Mouse (Mus musculus): Measurements from ENCODE around the gene Hoxa9. TPM values are rescaled to one million over a fixed set of nuclear protein-coding genes. Genes with fewer than 3 reads are reported as not detected.

Gene Hoxa9
- polyA plus RNA-seq, 1 experiment from 2014 or later: 151 TPM

- peak overlapping the region; percentile 88 for H3K4me3 ChIP-seq (ENCODE audit: low read depth, low read length)
- H3K9me3 ChIP-seq (ENCODE audit: control insufficient read depth, low read length): no peaks in the 10 kb centered on the region
- under 1% methylated on average over 30 of the region's 30 CpGs for WGBS
- H3K4me2 ChIP-seq (ENCODE audit: low read depth, low read length): peak overlapping the region; percentile 99
- H3K36me3 ChIP-seq (ENCODE audit: control insufficient read depth, insufficient read depth, low read length): no peaks in the 10 kb centered on the region
- no peaks in the 10 kb centered on the region for H3K27me3 ChIP-seq (ENCODE audit: control insufficient read depth, insufficient read depth, low read length)
- H3K4me1 ChIP-seq (ENCODE audit: control insufficient read depth, insufficient read depth, low read length): peaks cover 36% of the 10 kb centered on the region
- H3K9ac ChIP-seq (replicated peaks; ENCODE audit: low read depth, low read length): peak overlapping the region; percentile 98
- H3K27ac ChIP-seq (ENCODE audit: low read depth, low read length): peak overlapping the region; percentile 99
- ATAC-seq (ENCODE audit: low read depth): no peak
These were observed 14.9 kb downstream of the Hoxa9 start for GRCm38 (mm10) chr6:52215771-52216535.

DNA sequence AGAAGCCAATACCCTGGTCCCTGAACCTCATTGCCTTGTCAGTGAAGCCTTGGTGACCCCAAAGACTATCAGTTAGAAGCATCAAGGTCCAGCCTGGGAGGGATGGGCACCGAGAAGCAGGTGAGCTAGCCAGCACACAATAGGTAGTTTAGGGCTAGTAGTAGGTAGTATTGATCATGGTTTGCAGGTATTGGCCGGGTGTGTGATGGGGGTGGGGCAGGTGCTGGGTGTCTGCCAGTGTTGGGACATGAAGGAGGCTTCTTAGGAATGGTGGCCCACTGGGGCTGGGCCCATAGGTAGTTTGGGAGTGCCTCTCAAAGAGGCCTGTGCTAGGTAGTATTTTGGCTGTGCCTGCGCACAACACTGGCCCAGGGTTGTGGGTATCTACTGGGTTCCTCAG lies 15.8 kb downstream of the Hoxa9 start:
- no peaks in the 10 kb centered on the region for H3K9me3 ChIP-seq (ENCODE audit: control insufficient read depth, low read length)
- H3K4me2 ChIP-seq (ENCODE audit: low read depth, low read length): peak overlapping the region; percentile 99
- peaks cover 36% of the 10 kb centered on the region for H3K4me1 ChIP-seq (ENCODE audit: control insufficient read depth, insufficient read depth, low read length)
- no peaks in the 10 kb centered on the region for H3K36me3 ChIP-seq (ENCODE audit: control insufficient read depth, insufficient read depth, low read length)
- WGBS: 6% methylated on average over 3 of the region's 3 CpGs
- H3K4me3 ChIP-seq (ENCODE audit: low read depth, low read length): peak overlapping the region; percentile 88
- H3K9ac ChIP-seq (replicated peaks; ENCODE audit: low read depth, low read length): peak overlapping the region; percentile 98
- peak overlapping the region; percentile 99 for H3K27ac ChIP-seq (ENCODE audit: low read depth, low read length)
- no peak for ATAC-seq (ENCODE audit: low read depth)
- H3K27me3 ChIP-seq (ENCODE audit: control insufficient read depth, insufficient read depth, low read length): no peaks in the 10 kb centered on the region

- H3K27me3 ChIP-seq (ENCODE audit: control insufficient read depth, insufficient read depth, low read length): no peaks in the 10 kb centered on the region
- 11% methylated on average over 5 of the region's 5 CpGs for WGBS
- no peak for ATAC-seq (ENCODE audit: low read depth)
These were observed 16.6 kb downstream of the Hoxa9 start for GRCm38 (mm10) chr6:52214271-52214670.

DNA sequence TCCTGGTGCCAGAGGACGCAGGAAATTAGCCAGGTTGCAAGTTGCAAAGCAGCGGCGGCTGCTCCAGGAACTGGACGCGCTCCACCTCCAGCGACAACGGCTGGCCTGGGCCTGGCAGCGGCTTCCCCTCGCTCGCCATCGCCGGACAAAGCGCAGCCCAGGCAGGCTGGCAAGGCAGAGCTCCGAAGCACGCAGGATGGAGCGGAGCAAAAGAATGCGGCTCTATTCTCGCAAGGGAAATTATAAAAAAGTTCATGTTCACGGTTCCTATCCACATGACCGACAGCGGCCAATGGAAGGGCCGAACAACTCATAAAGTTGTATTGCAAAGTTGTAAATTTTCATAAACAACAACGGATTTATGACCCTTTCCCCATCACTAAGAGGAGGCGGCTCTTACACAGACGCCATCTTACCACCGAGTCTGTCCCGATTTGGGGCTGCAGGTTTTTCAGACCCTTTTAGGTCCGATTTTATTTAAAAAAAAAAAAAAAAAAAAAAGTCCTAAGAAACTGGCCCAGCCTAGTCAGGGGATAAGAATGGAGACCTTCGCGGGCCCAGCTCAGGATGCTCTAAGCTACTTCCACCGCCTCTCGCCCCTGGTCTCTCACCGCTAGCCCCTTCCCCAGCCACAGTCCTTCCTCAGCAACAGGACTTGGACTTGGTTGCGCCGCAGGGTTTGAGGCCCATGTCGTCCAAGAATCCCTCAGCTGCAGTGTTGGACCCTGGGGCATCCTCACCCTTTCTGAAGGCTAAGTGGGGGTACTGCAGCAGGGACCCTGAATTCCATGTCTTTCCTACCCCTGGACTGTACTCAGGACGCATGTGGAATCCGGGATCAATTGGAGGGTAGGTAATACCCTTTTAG lies 17.5 kb downstream of the Hoxa9 start, which contains the start of the genes Hoxa3 and Gm28308:
Gene Hoxa3, minus strand, starts transcription at position 218 of the 868 bp plus-strand sequence.
Gene Gm28308, minus strand, starts transcription at position 221 of the 868 bp plus-strand sequence.
- H3K27me3 ChIP-seq (ENCODE audit: control insufficient read depth, insufficient read depth, low read length): no peaks in the 10 kb centered on the region
- H3K9me3 ChIP-seq (ENCODE audit: control insufficient read depth, low read length): no peaks in the 10 kb centered on the region
- H3K4me2 ChIP-seq (ENCODE audit: low read depth, low read length): peak within 1 kb of the TSS; percentile 99
- peak within 1 kb of the TSS; percentile 98 for H3K9ac ChIP-seq (replicated peaks; ENCODE audit: low read depth, low read length)
- 2% methylated on average over 38 of the region's 38 CpGs for WGBS
- H3K4me1 ChIP-seq (ENCODE audit: control insufficient read depth, insufficient read depth, low read length): peaks cover 30% of the 10 kb centered on the region
- ATAC-seq (ENCODE audit: low read depth): peak; percentile 76
- peak within 1 kb of the TSS; percentile 88 for H3K4me3 ChIP-seq (ENCODE audit: low read depth, low read length)
- peak within 1 kb of the TSS; percentile 99 for H3K27ac ChIP-seq (ENCODE audit: low read depth, low read length)
- no peaks in the 10 kb centered on the region for H3K36me3 ChIP-seq (ENCODE audit: control insufficient read depth, insufficient read depth, low read length)

More at GRCm38 (mm10) chr6:52214271-52214670, 16.6 kb downstream of the Hoxa9 start:
- Histone ChIP-seq H3K9me3 (ENCODE audit: control insufficient read depth, low read length) (no peaks in the 10 kb centered on the region), H3K36me3 (ENCODE audit: control insufficient read depth, insufficient read depth, low read length) (no peaks in the 10 kb centered on the region), H3K4me3 (ENCODE audit: low read depth, low read length) (peak overlapping the region; percentile 88), H3K27ac (ENCODE audit: low read depth, low read length) (peak overlapping the region; percentile 99), H3K4me1 (ENCODE audit: control insufficient read depth, insufficient read depth, low read length) (peaks cover 35% of the 10 kb centered on the region), H3K9ac (replicated peaks; ENCODE audit: low read depth, low read length) (peak overlapping the region; percentile 98), H3K4me2 (ENCODE audit: low read depth, low read length) (peak overlapping the region; percentile 99)

- H3K9ac ChIP-seq (replicated peaks; ENCODE audit: low read depth, low read length): peak overlapping the region; percentile 98
- 1% methylated on average over 22 of the region's 22 CpGs for WGBS
- no peaks in the 10 kb centered on the region for H3K9me3 ChIP-seq (ENCODE audit: control insufficient read depth, low read length)
- H3K4me1 ChIP-seq (ENCODE audit: control insufficient read depth, insufficient read depth, low read length): peaks cover 27% of the 10 kb centered on the region
- H3K4me2 ChIP-seq (ENCODE audit: low read depth, low read length): peak overlapping the region; percentile 99
- H3K27me3 ChIP-seq (ENCODE audit: control insufficient read depth, insufficient read depth, low read length): no peaks in the 10 kb centered on the region
- peak overlapping the region; percentile 88 for H3K4me3 ChIP-seq (ENCODE audit: low read depth, low read length)
- peak; percentile 20; the same call in 1 of the 2 replicates for ATAC-seq (ENCODE audit: low read depth)
- H3K27ac ChIP-seq (ENCODE audit: low read depth, low read length): peak overlapping the region; percentile 99
- H3K36me3 ChIP-seq (ENCODE audit: control insufficient read depth, insufficient read depth, low read length): no peaks in the 10 kb centered on the region
These were observed 18.3 kb downstream of the Hoxa9 start for GRCm38 (mm10) chr6:52212556-52213118.

GRCm38 (mm10) chr6:52211961-52212360 lies 18.9 kb downstream of the Hoxa9 start:
- Histone ChIP-seq H3K27me3 (ENCODE audit: control insufficient read depth, insufficient read depth, low read length) (no peaks in the 10 kb centered on the region), H3K36me3 (ENCODE audit: control insufficient read depth, insufficient read depth, low read length) (no peaks in the 10 kb centered on the region; the same call in 1 of the 2 replicates), H3K4me1 (ENCODE audit: control insufficient read depth, insufficient read depth, low read length) (peaks cover 34% of the 10 kb centered on the region), H3K4me3 (ENCODE audit: low read depth, low read length) (peak overlapping the region; percentile 88), H3K9me3 (ENCODE audit: control insufficient read depth, low read length) (no peaks in the 10 kb centered on the region), H3K4me2 (ENCODE audit: low read depth, low read length) (peak overlapping the region; percentile 99), H3K9ac (replicated peaks; ENCODE audit: low read depth, low read length) (peak overlapping the region; percentile 98), H3K27ac (ENCODE audit: low read depth, low read length) (peak overlapping the region; percentile 99)
- ATAC-seq (ENCODE audit: low read depth): no peak
- WGBS: 2% methylated on average over 13 of the region's 13 CpGs

DNA sequence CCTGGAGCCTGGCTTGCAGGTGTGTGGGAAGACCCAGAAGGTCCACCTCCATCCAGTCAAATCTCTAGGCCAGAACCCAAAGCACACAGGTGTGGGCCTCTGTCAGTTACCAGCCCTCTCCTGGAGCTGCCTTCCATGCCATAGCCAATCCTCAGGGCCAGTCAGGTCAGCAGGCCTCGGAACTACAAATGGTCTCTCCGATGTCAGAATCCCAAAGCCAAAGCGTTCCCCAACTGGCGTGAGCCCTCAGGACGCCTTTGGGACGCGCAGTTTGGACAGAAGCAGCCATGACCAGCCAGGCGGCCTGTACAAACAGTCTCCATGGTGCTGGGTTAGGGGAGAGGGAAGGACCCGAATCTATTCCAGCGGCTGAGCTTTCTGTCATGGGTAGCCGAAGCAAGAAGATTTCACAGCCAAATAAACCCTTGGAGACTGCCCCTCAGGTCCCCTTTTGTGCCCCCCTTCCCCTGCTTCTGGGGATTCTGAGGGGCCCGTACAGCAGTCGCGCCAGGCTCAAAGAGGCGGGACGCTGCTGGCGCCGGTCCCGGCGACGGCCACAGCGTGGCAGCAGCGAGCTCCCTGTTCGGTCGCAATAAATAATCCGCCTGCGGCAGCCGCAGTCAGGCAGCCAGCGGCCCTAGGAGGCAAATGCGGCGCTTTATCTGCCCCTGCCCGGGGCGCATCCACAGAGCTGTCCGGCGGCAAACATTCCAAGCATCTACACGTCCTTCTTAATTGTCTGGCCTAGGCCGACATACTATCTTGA lies 19.5 kb downstream of the Hoxa9 start:
- Histone ChIP-seq H3K4me3 (ENCODE audit: low read depth, low read length) (peak overlapping the region; percentile 88), H3K27me3 (ENCODE audit: control insufficient read depth, insufficient read depth, low read length) (no peaks in the 10 kb centered on the region), H3K4me1 (ENCODE audit: control insufficient read depth, insufficient read depth, low read length) (peaks cover 40% of the 10 kb centered on the region), H3K9me3 (ENCODE audit: control insufficient read depth, low read length) (no peaks in the 10 kb centered on the region), H3K9ac (replicated peaks; ENCODE audit: low read depth, low read length) (peak overlapping the region; percentile 98), H3K27ac (ENCODE audit: low read depth, low read length) (peak overlapping the region; percentile 99), H3K4me2 (ENCODE audit: low read depth, low read length) (peak overlapping the region; percentile 99), H3K36me3 (ENCODE audit: control insufficient read depth, insufficient read depth, low read length) (peaks cover 4% of the 10 kb centered on the region; the same call in 1 of the 2 replicates)
- ATAC-seq (ENCODE audit: low read depth): peak; percentile 33
- under 1% methylated on average over 37 of the region's 37 CpGs for WGBS

GRCm38 (mm10) chr6:52209685-52210046 lies 21.2 kb downstream of the Hoxa9 start:
- 4% methylated on average over 12 of the region's 12 CpGs for WGBS
- Histone ChIP-seq H3K9me3 (ENCODE audit: control insufficient read depth, low read length) (no peaks in the 10 kb centered on the region), H3K4me1 (ENCODE audit: control insufficient read depth, insufficient read depth, low read length) (peaks cover 49% of the 10 kb centered on the region), H3K27me3 (ENCODE audit: control insufficient read depth, insufficient read depth, low read length) (no peaks in the 10 kb centered on the region), H3K36me3 (ENCODE audit: control insufficient read depth, insufficient read depth, low read length) (peaks cover 19% of the 10 kb centered on the region; the same call in 1 of the 2 replicates), H3K27ac (ENCODE audit: low read depth, low read length) (peak overlapping the region; percentile 92), H3K4me2 (ENCODE audit: low read depth, low read length) (peak overlapping the region; percentile 99), H3K9ac (replicated peaks; ENCODE audit: low read depth, low read length) (peak overlapping the region; percentile 98), H3K4me3 (ENCODE audit: low read depth, low read length) (peak overlapping the region; percentile 88)
- ATAC-seq (ENCODE audit: low read depth): no peak
